Mouse (Mus musculus): ENCODE results near the gene 1700028K03Rik. TPM values are rescaled to one million over a fixed set of nuclear protein-coding genes. Genes with fewer than 3 reads are reported as not detected.

Gene 1700028K03Rik
- total RNA-seq, 2 experiments from 2014 or later, result not detected

- intact Hi-C loops (cut with DNase I; ENCODE audit: low total_unique reads), result no loop called here
- DNase-seq, result no peak
Observed at GRCm38 (mm10) chr5:107528856-107529255, 5.7 kb upstream of the 1700028K03Rik start.

GRCm38 (mm10) chr5:107533590-107533989 lies 919 bp upstream of the 1700028K03Rik start:
- intact Hi-C loops (cut with DNase I; ENCODE audit: low total_unique reads), result no loop called here

DNA sequence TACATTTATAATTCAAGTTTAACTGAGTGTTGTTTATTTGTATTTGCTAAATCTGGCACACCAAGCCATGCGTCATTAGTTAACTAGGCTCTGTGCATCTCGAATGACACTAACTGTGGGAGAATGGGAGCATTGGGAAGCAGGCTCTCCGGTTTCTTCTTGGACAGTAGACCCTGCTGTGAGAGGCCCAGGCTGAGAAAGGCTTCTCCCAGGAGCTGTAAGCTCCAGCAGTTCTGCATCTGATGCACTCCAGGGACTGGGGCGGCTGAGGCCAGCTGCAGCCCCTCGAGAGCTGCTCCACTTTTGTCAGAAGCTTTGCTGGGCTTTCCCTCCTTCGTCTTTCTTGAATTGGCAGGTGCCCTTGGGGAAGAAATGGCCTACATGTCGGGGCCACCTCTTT lies 7.2 kb downstream of the 1700028K03Rik start:
- intact Hi-C loops (cut with DNase I; ENCODE audit: low total_unique reads), result no loop called here
- peak; percentile 60 for DNase-seq

More at GRCm38 (mm10) chr5:107533590-107533989, 919 bp upstream of the 1700028K03Rik start:
- no peak for DNase-seq

DNA sequence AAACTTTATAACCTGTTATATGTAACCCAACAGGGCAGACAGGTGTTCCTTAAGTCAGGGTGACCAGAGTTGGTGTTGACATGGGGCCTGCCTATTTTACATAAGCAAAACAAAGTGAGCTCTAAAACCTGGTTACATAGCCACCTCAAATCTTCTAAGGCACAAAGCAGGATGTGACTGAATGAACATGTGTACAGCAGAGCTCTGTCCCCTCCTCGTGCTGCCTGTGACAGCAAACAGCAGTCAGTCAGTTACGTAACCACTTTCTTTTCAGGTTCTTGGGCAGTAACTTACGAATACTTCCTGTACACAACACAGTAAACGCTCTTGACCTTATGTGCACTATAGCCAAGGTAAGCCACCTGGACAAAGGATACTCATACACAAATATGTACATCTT lies 11.4 kb downstream of the 1700028K03Rik start:
- DNase-seq, result no peak
- intact Hi-C loops (cut with DNase I; ENCODE audit: low total_unique reads), result no loop called here

GRCm38 (mm10) chr5:107547955-107548354 lies 13.4 kb downstream of the 1700028K03Rik start:
- intact Hi-C loops (cut with DNase I; ENCODE audit: low total_unique reads), result no loop called here
- no peak for DNase-seq

DNA sequence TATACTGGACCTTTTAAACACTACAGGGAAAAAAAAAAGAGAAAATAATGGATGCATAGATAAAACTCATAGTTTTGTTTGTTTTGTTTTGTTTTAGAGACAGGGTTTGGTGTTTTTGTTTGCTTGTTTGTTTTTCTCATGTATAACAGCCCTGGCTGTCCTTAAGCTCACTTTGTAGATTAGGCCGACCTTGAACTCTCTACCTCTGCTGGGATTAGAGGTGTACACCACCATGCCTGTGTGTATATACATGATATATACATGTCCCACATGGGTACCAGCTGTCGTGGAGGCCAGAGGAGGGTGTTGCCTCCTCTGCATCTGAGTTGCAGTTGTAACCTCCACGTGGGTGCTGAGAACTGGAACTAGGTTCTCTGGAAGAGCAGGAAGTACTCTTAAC lies 13.9 kb downstream of the 1700028K03Rik start:
- intact Hi-C loops (cut with DNase I; ENCODE audit: low total_unique reads), result no loop called here
- no peak for DNase-seq

GRCm38 (mm10) chr5:107554336-107554735 lies 19.8 kb downstream of the 1700028K03Rik start:
- no peak for DNase-seq
- intact Hi-C loops (cut with DNase I; ENCODE audit: low total_unique reads), result no loop called here

- intact Hi-C loops (cut with DNase I; ENCODE audit: low total_unique reads), result no loop called here
- no peak for DNase-seq
Observed at GRCm38 (mm10) chr5:107556969-107557368, 22.5 kb downstream of the 1700028K03Rik start.

- DNase-seq, result no peak
- intact Hi-C loops (cut with DNase I; ENCODE audit: low total_unique reads), result no loop called here
Observed at GRCm38 (mm10) chr5:107569148-107569547, 34.6 kb downstream of the 1700028K03Rik start.

DNA sequence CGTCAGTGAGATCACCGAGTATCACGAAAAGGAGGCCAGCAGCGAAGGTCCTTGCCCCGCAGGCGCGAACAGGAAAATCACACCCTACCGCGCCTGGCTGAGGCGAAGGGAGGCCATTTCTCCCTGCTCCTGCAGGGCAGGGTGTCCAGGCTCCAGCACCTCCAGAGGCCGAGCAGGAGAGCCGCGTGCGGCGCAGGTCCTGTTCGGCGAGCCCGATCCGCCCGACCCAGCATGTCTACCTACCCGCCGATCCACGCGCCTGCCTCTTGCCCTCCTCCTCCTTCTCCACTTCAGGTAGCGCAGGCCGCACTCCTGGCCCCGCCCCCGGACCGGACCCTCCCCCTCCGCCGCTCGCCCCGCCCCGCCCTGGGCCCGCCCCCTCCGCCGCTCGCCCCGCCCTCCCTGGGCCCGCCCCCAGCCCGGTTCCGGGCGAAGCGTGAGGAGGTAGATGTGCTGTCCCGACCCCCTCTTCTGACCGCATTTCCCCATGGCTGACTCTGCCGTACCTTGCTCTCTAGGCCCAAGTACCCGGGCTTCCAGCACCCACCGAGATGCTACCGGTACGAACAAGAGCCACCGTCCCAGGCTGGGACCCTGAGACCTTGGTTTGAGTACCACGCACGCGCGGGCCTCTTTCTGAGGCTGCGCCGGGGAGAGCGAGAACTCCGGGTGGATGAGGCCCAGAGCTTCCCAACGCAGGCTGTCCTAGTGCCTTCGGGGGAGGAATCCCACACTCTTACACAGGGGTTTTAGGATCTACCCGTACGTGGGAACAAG lies 63.0 kb downstream of the 1700028K03Rik start, which contains the start of the genes Rpap2 and Glmn:
Gene Rpap2 (plus strand): TSS at position 73 of the 777 bp plus-strand sequence.
Gene Glmn (minus strand): TSS at position 588 of the 777 bp plus-strand sequence.
- peak; percentile 83 for DNase-seq
- intact Hi-C loops (cut with DNase I; ENCODE audit: low total_unique reads), result no loop called here

DNA sequence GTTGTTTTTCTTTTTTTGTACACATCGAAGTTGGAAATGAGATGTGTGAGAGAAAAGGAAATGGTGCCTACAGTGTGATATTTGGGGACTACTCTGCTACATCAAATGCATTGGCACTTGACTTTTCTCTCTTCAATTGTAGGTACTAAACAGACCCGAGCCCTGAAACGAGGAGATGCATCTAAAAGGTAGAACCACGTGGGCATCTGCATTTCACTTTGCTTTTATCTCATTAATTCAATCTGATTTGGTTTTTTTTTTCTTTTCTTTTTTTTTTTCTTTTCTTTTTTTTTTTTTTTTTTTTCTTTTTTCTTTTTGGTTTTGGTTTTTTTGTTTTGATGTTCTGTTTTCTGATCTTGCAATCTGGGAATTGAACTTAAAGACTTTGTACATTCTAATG lies 63.9 kb downstream of the 1700028K03Rik start:
- no peak for DNase-seq
- intact Hi-C loops (cut with DNase I; ENCODE audit: low total_unique reads), result no loop called here

Other genes with a start within 250 kb of the 1700028K03Rik start
- 10 to 100 TPM; 31.6 to 32.7 TPM for gene Tgfbr3, start 245.1 kb upstream of the 1700028K03Rik start, total RNA-seq (2021)
- gene Brdt, start 203.6 kb upstream of the 1700028K03Rik start, total RNA-seq (2021), result 1 to 10 TPM; 2.4 TPM
- 1 to 10 TPM; 1.4 to 1.7 TPM for gene Ephx4, start 132.0 kb upstream of the 1700028K03Rik start, total RNA-seq (2021)
- gene Lpcat2b, start 103.2 kb upstream of the 1700028K03Rik start, total RNA-seq (2021), result not detected
- 10 to 100 TPM in 1 of 2 experiments, 1 to 10 TPM in 1; 9.8 to 16.1 TPM for gene Btbd8, start 96.7 kb upstream of the 1700028K03Rik start, total RNA-seq (2021)
- not detected for gene Gm42669, start 27.1 kb upstream of the 1700028K03Rik start, total RNA-seq (2021)
- gene Rpap2, start 62.7 kb downstream of the 1700028K03Rik start, total RNA-seq (2021), result 10 to 100 TPM in 1 of 2 experiments, 1 to 10 TPM in 1; 9.1 to 10.6 TPM
- gene Glmn, start 63.2 kb downstream of the 1700028K03Rik start, total RNA-seq (2021), result 1 to 10 TPM; 5.5 to 6.1 TPM
- gene Gfi1, start 191.3 kb downstream of the 1700028K03Rik start, total RNA-seq (2021), result not detected

Measured in gastrocnemius, postnatal 14 days (tissue).